Mouse (Mus musculus) liver, adult (tissue): ENCODE results near the gene Tmem86a.

Experiments used
- GATA4 ChIP-seq: IDR thresholded peaks from 2 replicates; pipeline ENCODE4 v1.6.1; 2014; ENCODE audit warnings: mild to moderate bottlenecking, low read length; ENCODE audit not compliant: insufficient replicate concordance

The Tmem86a gene

GRCm38 (mm10) chr7:47050366-47050765 lies at the start of gene Tmem86a:
Tmem86a (plus strand) TSS chr7:47050601.
- TF ChIP-seq GATA4: no peak; the same call in 1 of the 2 replicates

GRCm38 (mm10) chr7:47000644-47000983 lies 49.8 kb upstream of the Tmem86a start:
- no peak for TF ChIP-seq GATA4

GRCm38 (mm10) chr7:47001125-47001899 lies 49.1 kb upstream of the Tmem86a start:
- TF ChIP-seq GATA4: no peak

GRCm38 (mm10) chr7:47001900-47002275 lies 48.5 kb upstream of the Tmem86a start:
- TF ChIP-seq GATA4: no peak

GRCm38 (mm10) chr7:47003411-47004115 lies 46.8 kb upstream of the Tmem86a start:
- no peak for TF ChIP-seq GATA4

- no peak for TF ChIP-seq GATA4
Measured at GRCm38 (mm10) chr7:47007109-47007780, 43.2 kb upstream of the Tmem86a start.

GRCm38 (mm10) chr7:47007818-47008167 lies 42.6 kb upstream of the Tmem86a start:
- no peak for TF ChIP-seq GATA4

GRCm38 (mm10) chr7:47008168-47008993 lies 42.0 kb upstream of the Tmem86a start, which contains the start of gene Spty2d1:
Spty2d1 (minus strand) TSS chr7:47008411.
- TF ChIP-seq GATA4: peak; percentile 99

- no peak for TF ChIP-seq GATA4
Measured at GRCm38 (mm10) chr7:47013131-47013767, 37.2 kb upstream of the Tmem86a start.

GRCm38 (mm10) chr7:47014564-47015389 lies 35.6 kb upstream of the Tmem86a start:
- no peak for TF ChIP-seq GATA4

- TF ChIP-seq GATA4: peak; percentile 35; the same call in 1 of the 2 replicates
Measured at GRCm38 (mm10) chr7:47015390-47016065, 34.9 kb upstream of the Tmem86a start.

GRCm38 (mm10) chr7:47016602-47017001 lies 33.8 kb upstream of the Tmem86a start:
- no peak for TF ChIP-seq GATA4

GRCm38 (mm10) chr7:47017146-47017545 lies 33.3 kb upstream of the Tmem86a start:
- TF ChIP-seq GATA4: no peak
